Mouse (Mus musculus) mouse trophoblast stem cell (cell line): ENCODE results near the gene Agk.

Experiments
- in situ Hi-C, 2 experiments: fragments of 300-500 bp; cut with MseI, MboI; formaldehyde crosslinking; loops; 2 replicates in 1 of 2; 3 replicates in 1 of 2; pipeline ENCODE4 v1.15.1; 2025

The Agk gene

DNA sequence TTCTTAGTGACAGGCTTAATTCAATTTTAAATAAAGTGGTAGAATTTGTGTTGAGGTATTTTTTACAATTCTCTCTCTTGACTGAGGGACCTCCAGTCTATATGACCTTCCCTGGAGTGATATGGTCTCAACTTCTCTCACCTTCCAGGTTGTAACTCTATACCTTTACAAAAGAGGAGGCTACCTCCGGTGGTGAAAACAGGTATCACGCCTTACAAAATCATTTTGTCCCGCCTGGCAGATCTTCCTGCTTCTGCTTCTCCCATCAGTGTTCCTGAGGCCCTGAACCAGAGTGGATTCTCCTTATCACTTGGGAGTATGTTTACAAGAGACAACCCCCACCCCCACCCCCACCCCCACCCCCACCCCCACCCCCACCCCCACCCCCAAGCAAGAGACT, 116.8 kb downstream of the Agk start:
- in situ Hi-C loops: no loop called here

DNA sequence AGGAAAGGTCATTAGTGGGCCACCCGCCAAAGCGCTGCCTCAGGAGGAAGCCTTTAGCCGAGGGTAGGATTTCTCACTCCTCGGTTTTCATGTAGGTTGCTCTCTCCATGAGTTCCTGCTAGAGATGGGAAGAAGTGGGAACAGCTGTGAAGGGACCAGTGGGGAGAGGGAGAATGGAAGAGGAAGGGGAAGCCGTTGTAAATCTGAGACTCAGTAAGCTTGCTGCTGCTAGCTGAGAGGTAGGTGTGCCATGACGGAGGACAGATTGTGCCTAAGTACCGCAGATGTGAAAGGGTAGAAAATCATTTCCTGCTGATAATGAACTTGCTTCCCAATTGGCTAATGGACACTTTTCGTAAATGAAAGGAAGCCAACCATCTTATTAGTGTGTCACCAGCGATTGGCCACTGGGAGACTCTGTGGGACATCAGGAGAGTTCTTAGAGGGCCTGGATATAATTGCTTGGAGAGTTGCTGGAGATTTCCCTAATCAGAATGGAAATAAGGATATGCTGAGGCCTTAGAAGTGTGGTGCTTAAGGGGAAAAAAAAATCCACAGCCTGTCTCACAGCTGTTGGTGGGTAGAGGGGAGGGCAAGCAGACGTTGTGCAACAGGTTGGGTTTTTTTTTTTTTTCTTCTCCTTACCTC, 118.4 kb downstream of the Agk start:
- in situ Hi-C loops: no loop called here
